Mouse (Mus musculus): ENCODE measurements around the gene Gstm5. TPM values are rescaled to one million over a fixed set of nuclear protein-coding genes. Genes with fewer than 3 reads are reported as not detected.
"Not testable (repeated sequence)": the region's sequence is repeated elsewhere in the genome, so short reads cannot be mapped to it uniquely, and the experiment has no call there.

Gene Gstm5
- total RNA-seq, 4 experiments from 2014 or later = 48.4 to 59.4 (median 52.4) TPM

- DNase-seq (ENCODE audit: low spot score) = no peak
Observed at GRCm38 (mm10) chr3:107873335-107874251, 22.0 kb upstream of the Gstm5 start.

GRCm38 (mm10) chr3:107875231-107875630 is 20.4 kb upstream of the Gstm5 start:
- DNase-seq (ENCODE audit: low spot score) = no peak

GRCm38 (mm10) chr3:107877005-107877404 is 18.6 kb upstream of the Gstm5 start, which contains the start of gene Eps8l3:
TSS of gene Eps8l3 (plus strand) at chr3:107877229.
- DNase-seq (ENCODE audit: low spot score) = no peak

- DNase-seq (ENCODE audit: low spot score) = peak; percentile 55
Observed at GRCm38 (mm10) chr3:107877747-107878736, 17.6 kb upstream of the Gstm5 start.

GRCm38 (mm10) chr3:107887674-107888495 is 7.7 kb upstream of the Gstm5 start:
- no peak for DNase-seq (ENCODE audit: low spot score)

- not testable (repeated sequence) for DNase-seq (ENCODE audit: low spot score)
Observed at GRCm38 (mm10) chr3:107889236-107889635, 6.4 kb upstream of the Gstm5 start.

- DNase-seq (ENCODE audit: low spot score) = no peak
Observed at GRCm38 (mm10) chr3:107895194-107895719, 364 bp upstream of the Gstm5 start.

GRCm38 (mm10) chr3:107898691-107899090 is 3.1 kb downstream of the Gstm5 start:
- no peak for DNase-seq (ENCODE audit: low spot score)

GRCm38 (mm10) chr3:107900955-107901673 is 5.5 kb downstream of the Gstm5 start:
- no peak for DNase-seq (ENCODE audit: low spot score)

GRCm38 (mm10) chr3:107905942-107906341 is 10.3 kb downstream of the Gstm5 start:
- no peak for DNase-seq (ENCODE audit: low spot score)

- no peak for DNase-seq (ENCODE audit: low spot score)
Observed at GRCm38 (mm10) chr3:107916674-107917073, 21.1 kb downstream of the Gstm5 start.

- no peak for DNase-seq (ENCODE audit: low spot score)
Observed at GRCm38 (mm10) chr3:107917097-107917496, 21.5 kb downstream of the Gstm5 start.

- peak; percentile 66 for DNase-seq (ENCODE audit: low spot score)
Observed at GRCm38 (mm10) chr3:107917783-107918408, 22.3 kb downstream of the Gstm5 start.

GRCm38 (mm10) chr3:107920348-107920747 is 24.7 kb downstream of the Gstm5 start:
- DNase-seq (ENCODE audit: low spot score) = no peak

- DNase-seq (ENCODE audit: low spot score) = no peak
Observed at GRCm38 (mm10) chr3:107925335-107925734, 29.7 kb downstream of the Gstm5 start.

- no peak for DNase-seq (ENCODE audit: low spot score)
Observed at GRCm38 (mm10) chr3:107927841-107928240, 32.2 kb downstream of the Gstm5 start.

- DNase-seq (ENCODE audit: low spot score) = no peak
Observed at GRCm38 (mm10) chr3:107928691-107929090, 33.1 kb downstream of the Gstm5 start.

- no peak for DNase-seq (ENCODE audit: low spot score)
Observed at GRCm38 (mm10) chr3:107929243-107929642, 33.6 kb downstream of the Gstm5 start.

GRCm38 (mm10) chr3:107929731-107930130 is 34.1 kb downstream of the Gstm5 start:
- DNase-seq (ENCODE audit: low spot score) = no peak

- no peak for DNase-seq (ENCODE audit: low spot score)
Observed at GRCm38 (mm10) chr3:107931134-107931533, 35.5 kb downstream of the Gstm5 start.

Measured in heart, adult 8-10 months (tissue).